Mouse (Mus musculus) megakaryocyte, embryonic 14.5 days (primary cell): ENCODE measurements around the gene Atp5f1.

Source experiments
- FLI1 ChIP-seq: IDR thresholded peaks from 2 replicates; pipeline ENCODE4 v1.6.1; 2012; ENCODE audit warnings: low read length, inconsistent platforms, mixed read lengths
- GATA1 ChIP-seq: IDR thresholded peaks from 3 replicates; pipeline ENCODE4 v1.6.1; 2012; ENCODE audit warnings: mixed read lengths, low read length, inconsistent platforms, borderline replicate concordance

GRCm38 (mm10) chr3:105973411-105973810 lies 13.5 kb upstream of the Atp5f1 start, which contains the start of gene Ovgp1:
- TF ChIP-seq GATA1, result no peak
- TF ChIP-seq FLI1, result no peak
